Mouse (Mus musculus) left cerebral cortex, adult 8-10 months (tissue): ENCODE results near the gene Slc10a6. TPM values are rescaled to one million over a fixed set of nuclear protein-coding genes. Genes with fewer than 3 reads are reported as not detected.
A peak's percentile ranks its signal among the peaks of the same experiment; 100 is the strongest.

ENCODE experiments used
- DNase-seq, 2 experiments: peaks; one replicate each; pipeline ENCODE4 v3.0.0; 2022; ENCODE audit warnings: low spot score in 2 of 2
- total RNA-seq, 4 experiments: library from RNA; stranded (reverse); gene quantifications; 2 replicates each; pipeline ENCODE4 v1.2.4; 2022

Slc10a6 gene
- total RNA-seq, 4 experiments from 2014 or later: not detected

DNA sequence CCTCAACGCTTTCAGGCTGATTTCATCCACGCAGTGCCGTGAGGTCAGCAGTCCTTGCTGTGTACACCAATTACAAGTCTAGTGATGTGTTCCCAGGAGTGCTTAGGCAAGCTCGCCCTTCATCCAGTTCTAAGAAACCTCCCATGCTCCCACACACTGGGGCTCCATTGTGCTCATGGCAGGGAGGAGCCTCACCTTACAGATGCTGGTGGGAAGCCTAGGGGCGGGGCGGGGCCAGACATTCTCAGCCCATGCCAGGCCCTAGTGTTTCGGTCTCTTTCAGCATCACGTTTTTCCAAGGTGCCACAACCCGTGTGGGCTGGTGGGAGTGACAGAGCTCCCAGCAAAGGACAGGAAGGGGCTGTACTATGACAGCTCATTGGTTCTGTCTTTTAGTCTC lies 12.0 kb downstream of the Slc10a6 start:
- no peak for DNase-seq

DNA sequence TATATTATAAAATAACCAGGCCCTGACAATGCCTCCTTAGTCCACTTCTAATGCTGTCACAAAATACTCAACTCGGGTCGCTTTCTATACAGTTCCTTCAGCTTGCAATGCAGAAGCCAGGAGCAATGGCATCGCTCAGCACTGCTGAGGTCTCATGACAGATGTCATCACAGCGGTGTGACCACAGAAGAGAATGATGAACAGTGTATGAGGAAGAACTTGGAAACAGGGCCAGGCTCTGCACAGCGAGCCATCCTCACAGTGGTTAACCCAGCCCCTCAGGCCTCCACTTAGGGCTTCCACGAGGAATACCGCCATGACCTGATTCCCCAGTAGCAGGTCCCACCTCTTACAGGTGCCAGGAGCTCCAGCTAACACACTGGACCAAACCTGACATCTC lies 14.8 kb downstream of the Slc10a6 start:
- DNase-seq: no peak

DNA sequence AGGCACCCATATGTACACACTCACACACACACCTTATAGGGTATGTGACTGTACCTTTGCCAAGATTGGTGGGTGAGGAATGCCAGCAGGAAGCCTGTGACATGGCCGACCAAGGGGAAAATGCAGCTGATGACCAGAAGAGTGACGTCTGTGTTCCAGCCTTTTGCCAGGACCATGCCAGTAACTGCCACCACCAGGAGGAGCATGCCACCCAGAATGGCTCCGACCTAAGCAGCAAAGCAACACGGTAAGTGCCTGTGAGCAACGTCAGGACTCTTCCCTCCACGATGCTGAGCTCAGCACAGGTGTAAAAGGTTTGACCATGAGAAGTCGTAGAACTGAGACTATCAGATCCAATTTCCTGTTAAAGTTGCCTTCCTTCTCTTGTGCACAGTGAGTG lies 16.9 kb downstream of the Slc10a6 start:
- no peak for DNase-seq

DNA sequence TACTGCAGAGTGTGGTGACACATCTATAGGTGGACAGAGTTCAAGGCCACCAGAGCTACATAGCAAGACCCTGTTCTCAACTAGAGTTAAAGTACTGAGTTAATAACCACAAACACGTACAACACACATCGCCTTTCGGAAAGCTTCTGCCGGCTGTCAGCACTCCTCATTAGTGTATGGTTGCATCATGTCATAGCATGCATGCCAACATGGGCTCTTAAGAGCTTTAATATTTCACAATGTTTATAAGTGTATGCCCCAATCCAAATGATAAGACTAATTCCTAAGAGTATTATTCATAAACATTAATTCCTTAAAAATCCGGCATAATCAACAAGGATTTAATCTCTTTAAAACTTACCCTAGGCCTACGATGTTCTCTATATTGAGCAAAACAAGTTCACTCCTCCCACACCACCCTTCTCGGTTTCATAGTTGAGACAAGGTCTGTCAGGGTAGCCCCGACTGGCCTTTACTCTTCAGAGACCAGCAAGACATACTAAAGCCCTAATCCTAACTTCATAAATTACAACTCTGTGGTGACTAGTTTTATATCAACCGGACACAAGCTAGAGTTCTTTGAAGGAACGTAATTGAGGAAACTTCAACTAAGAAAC lies 18.2 kb downstream of the Slc10a6 start:
- no peak for DNase-seq

DNA sequence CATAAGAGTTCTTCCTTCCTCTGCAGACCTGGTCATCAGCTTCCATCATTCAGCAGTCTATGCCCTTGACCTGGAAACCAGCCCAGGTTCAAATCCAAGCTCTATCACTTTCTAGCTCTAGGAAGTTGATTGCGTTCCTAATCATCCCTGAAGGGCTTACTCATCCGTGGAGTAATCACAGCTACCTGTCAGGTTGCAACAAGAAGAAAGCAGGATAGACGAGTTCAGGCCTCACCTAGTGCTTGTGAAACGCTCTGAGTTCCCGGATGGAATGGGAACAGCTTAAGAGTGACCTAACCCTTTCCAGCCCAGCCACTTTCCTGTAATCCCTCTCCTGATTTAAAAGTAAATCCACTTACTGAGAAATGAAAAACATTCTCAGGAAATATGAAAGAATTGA lies 19.1 kb downstream of the Slc10a6 start:
- no peak for DNase-seq

DNA sequence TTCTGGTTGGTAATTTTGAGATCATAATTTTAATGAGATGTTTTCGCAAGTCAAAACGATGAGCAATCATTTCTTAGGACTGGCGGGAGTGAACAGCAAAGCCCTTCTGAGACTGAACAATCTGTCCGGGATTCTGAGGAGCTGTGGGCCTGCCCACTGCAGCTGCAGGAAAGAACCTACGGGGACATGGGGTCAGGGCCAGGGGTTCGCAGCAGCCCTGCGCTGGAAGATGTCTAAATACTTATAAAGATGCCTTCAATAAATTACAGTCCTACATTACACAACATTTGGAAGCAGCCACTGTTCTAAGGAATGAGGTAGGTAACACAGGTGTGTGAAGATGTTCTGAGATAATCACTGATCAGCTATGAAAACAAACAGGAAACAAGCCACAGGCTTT lies 23.5 kb downstream of the Slc10a6 start:
- no peak for DNase-seq

DNA sequence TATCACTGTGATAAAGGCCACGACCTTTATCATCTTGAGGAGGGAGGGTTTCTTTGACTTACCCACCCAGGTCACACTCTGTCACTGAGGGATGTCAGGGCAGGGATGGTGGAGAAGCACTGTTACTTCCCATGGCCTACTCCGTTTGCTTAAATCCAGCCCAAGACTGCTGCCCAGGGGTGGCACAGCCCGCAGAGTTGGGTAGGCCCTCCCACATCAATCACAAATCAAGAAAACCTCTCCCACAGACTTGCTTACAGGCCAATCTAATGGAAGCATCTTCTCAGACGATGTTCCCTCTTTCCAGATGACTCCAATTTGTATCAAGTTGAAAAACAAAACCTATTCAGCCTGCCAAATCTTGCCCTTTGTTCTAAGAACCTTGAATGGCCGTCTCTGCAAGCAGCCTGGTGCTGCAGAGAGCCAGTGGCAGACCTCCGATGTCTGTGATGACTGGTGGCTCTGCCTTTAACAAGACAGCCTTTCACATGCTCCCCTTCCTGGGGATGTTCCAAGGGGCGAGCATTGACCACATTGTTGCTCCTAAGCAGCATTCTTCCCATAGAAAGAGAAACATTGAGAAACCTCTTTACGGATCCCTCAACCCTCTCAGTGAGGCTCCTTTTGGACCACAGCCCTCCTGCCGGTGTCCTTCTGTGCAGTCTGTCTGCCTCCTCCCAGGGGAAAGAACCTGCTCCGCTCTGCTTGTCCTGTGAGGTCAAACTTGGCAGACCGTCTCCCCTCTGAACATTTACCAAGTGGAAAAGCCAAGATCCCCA lies 25.9 kb downstream of the Slc10a6 start:
- DNase-seq: no peak

DNA sequence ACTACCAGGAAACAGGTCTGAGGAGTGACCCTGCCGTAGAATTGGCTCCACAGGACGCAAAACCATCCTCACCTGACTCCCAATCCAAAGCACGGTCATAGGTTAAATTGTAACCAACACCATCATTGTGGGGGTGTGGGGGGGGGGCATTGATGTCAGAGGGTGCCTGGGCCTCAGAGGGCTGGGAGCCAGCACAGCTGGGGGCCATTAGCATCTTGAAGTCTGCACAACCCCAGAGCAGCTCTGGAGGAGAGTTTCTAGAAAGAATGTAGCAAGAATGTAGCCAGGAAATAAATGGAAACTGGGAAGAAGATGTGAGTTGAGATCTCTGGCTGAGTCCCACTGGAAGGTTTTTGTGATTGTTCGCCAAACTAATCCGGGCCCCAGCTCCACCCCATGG lies 30.3 kb downstream of the Slc10a6 start:
- DNase-seq: no peak

DNA sequence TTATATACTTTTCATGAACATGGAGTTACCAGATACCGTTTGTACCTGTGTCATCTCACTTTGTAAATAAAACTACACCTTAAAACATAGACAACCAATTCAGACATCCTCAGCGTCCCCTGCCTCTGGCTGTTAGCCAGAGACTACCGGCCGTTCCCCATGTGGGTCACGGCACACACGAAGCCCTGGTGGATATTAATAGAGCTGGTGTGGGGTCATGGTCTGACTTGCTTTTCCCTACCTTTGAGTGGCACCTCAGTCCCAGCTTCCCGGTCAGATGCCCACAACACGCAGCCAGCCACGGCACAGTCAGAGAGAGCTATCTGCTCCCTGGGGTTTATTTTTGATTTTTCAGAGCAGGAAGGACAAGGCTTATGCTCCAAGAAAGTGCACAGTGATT lies 30.9 kb downstream of the Slc10a6 start:
- DNase-seq: no peak

DNA sequence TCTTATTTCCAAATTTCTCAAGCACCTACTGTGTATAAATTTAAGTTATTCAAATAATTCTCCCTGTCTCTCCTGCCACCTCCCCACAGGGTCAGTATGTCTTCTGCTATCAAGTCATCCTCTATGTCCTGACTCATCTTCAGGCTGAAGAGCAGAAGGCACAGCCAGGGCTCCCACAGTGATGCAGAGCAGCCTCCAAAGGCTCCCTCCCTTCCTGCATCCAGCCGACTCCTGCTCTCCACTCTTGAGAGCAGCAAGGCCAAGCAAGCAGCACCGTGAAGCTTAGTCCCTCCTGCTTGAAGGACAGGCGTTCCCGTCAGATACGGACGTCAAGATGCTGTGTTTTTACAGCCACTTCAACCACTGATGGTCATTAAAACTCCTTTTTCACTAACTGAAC lies 31.6 kb downstream of the Slc10a6 start:
- DNase-seq: no peak

DNA sequence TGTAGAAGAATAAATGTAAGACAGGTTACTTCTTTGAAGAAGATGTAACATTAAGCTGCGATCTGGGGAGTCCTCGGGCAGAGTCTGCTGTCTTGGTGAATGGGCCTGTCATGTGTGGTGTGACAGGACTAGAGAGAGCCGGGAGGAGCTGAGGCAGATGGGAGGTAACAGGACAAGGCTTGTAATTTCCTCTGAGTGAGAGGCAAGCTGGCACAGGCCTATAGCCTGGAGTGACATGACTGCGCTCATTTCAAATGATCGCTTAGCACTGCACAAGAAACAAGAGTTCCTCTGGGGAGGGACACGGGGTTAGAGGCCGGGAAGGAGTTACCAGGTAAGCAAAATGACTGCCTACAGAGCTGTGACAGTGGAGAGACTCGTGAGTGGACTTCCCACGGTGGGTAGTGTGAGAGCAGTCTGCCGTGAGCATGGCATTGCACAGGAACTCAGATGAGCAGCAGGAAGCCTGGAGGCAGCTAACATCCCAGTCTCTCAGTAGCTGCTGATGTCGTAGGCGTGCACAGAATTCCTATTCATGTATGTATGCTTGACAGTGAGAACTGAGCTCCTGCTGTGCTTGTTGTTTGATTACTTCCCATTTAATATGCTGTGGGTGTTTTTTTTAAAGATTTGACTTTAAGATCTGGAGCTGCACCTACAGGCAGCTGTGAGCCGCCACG lies 32.6 kb downstream of the Slc10a6 start:
- no peak for DNase-seq

DNA sequence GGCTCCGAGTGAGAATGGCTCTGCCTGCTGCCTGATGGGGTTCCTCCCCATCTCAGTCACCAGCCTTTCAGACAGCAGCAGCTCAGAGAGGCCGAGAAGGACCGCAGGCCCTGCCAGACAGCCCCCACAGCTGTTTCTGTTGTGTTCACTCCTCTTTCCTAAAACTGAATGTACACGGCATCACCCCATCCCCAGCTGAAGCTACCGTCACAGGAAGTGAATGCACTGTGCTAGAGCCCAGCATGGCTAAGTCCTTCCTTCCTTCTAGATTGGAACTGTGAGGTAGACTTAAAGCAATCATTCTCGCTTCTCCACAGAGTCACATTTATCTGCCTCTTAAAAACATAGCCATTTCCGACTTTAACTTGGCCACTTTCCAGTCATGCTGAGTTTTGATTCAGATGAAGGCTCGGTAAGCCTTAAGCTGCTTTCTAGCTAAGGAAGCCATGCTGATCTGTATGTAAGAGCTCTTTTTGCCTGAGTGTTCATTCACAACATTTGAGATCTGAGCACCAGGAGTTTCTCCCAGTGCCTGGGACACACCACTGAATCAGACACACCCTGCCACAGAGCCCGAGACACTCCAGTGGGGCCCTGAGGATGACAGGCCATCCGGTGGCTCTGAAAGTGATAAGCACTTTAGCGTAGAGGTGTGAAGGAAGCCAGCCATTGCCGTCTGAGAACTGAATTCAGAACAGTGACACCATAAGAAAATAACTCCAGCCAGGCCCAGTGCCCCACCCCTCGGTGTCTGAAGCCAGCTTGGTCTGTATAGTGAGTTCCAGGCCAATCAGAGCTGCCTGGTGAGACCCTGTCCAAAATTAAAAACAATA lies 33.6 kb downstream of the Slc10a6 start:
- no peak for DNase-seq

DNA sequence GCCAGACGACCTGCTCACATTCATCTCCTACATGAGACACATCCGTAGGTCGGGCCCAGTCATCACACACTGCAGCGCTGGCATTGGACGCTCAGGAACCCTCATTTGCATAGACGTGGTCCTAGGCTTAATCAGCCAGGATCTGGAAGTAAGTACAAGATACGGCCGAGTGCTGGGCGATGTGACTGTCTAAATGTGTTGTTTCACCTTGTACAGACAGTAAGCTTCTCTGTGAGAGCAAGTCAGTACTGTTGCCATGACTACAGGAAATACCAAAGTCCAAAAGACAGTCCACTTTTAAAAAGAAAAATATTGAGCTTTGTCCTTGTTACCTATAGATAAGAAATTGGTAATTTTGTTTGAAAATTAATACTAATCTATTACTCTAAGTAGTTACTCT lies 35.6 kb downstream of the Slc10a6 start:
- no peak for DNase-seq

DNA sequence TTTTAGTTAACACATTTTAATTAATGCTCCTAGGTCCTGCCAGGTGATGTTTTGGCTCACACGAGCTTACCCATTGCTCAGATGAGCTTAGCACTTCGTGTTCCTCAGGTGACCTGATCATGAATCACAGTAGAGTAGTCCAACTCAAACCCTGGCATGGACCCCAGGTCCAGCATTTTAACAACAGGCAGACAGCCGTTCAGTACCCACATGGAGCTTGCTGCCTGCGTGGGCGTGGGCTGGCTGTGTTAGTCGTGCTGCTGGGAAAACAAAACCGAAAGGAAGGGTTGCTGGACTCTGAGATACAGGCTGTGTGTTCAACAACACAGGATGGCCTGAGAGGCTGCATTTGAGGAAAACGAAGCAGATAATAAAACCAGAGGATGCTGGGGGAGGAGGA lies 36.5 kb downstream of the Slc10a6 start:
- peak in 1 of 2 experiments; percentile 33 for DNase-seq

DNA sequence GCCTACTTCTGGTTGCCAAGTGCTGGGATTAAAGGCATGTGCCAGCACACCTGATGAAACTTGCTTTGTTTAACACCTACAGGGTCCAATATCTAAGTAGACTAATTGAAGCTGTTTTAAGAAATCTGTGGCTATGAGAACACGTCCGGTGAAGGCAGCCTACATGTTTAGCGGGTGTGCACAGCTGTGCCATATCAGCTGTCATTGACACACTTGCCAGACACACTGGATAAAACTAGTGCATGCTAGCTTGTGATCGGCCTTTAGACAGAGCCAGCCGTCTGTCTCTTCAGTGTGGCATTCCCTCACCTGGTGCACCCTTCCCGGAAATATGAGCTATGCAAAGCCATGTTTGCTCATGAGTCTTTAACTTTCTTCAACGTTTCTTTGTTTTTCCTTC lies 37.4 kb downstream of the Slc10a6 start:
- DNase-seq: no peak

DNA sequence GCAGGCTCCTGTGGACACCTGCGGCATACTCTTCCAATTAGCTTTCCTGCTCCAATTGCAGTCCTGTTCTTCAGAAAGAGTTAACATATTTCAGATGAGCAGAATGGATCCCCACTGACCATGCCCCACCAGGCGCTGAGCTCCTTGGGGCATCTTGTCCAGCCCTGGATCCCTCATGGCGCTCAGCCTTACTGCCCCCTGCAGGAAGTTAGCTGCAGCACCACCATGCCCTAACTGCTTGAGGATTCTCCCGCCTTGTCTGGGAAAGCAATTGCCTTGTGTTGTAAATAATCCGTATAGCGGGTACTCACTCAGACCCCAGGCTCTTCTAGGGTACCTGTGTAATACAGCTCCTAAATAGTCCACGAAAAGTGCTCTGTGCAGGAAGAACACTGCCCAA lies 42.0 kb downstream of the Slc10a6 start:
- no peak for DNase-seq

DNA sequence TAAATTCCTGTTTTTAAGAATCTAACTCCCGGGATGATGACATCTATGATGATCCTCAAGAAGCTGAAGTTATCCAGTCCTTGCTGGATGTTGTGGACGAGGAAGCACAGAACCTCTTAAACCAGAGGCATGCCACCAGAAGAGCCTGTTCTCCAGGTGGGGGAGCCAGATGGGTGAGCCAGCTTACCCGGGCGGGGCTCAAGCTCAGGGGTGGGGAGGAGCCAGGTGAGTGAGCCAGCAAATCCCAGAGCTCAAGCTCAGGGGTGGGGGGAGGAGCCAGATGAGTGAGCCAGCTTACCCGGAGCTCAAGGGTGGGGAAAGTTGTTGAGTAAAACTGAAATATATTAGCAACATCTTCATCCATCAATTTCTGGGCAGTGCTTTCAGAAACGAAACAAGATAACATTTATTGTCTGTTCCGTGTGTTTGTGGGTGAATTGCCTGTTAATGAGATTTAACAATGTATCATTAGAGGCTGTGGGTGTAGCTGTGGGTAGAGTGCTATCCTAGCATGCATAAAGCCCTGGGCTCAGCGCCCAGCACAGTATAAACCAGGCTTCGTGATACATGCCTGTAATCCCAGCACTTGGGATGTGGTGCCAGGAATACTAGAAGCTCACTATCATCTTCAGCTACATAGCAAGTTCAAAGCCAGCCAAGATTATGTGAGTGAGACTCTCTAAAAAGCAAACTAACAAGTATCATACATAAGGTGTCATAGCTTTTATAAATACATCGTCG lies 49.4 kb downstream of the Slc10a6 start:
- no peak for DNase-seq

DNA sequence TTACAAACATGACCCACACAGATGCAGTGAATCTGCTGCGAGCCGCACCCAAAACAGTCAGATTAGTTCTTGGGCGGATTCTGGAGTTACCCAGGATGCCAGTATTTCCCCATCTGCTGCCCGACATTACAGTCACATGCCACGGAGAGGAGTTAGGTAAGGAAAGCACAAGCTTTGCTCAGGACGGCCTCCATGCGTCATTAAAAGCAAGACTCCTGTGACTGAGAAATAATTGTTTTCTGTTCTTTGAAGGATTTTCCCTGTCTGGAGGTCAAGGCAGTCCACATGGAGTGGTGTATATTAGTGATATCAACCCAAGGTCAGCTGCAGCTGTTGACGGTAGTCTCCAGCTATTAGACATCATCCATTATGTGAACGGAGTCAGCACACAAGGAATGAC lies 59.8 kb downstream of the Slc10a6 start:
- DNase-seq: no peak

DNA sequence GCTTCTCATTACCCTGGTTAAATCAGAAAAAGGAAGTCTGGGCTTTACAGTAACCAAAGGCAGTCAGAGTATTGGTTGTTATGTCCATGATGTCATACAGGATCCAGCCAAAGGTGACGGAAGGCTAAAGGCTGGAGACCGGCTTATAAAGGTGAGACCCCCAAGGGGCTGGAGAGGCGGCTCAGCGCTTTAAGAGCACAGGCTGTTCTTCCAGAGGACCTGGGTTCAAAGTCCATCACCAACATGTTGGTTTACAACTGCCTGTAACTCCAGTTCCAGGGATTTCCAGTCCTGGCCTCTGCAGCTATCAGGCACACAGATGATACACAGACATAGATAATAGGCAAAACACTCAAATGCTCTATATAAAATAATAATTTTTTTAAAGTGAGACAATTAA lies 61.2 kb downstream of the Slc10a6 start:
- DNase-seq: no peak

DNA sequence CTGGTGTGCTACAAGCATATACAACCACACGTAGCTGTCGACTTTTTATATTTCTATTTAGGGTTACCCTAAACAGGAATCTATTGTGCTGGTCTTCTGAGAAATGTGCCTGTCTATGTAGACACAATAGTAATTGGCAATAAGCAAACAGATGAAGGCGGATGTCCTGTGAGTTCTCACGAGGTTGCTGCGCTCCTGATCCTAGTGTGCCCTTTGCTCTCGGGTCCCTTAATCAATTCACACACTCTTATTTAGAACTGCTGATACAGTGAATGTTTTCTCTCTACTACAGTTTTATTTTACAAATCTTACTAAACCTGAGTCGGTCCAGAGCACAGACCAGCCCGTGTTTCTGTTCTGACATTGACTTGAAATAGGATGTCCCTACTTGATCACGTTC lies 68.7 kb downstream of the Slc10a6 start:
- no peak for DNase-seq
